Mouse (Mus musculus) cortical plate, adult 2 months (tissue): ENCODE data around the gene Pfkfb2.

ENCODE experiments used
- CTCF ChIP-seq: fragments of 200-500 bp; IDR thresholded peaks from 2 replicates; pipeline ENCODE4 v1.5.1; 2011; ENCODE audit warnings: mild to moderate bottlenecking, control low read depth, low read length; ENCODE audit not compliant: insufficient read depth; ENCODE audit errors: extremely low read depth
- POLR2A ChIP-seq: fragments of 200-500 bp; IDR thresholded peaks from 2 replicates; pipeline ENCODE4 v1.6.1; 2011; ENCODE audit warnings: mild to moderate bottlenecking, low read length, control low read depth; ENCODE audit not compliant: insufficient read depth; ENCODE audit errors: extremely low read depth

GRCm38 (mm10) chr1:130724206-130724605 lies 4.8 kb downstream of the Pfkfb2 start:
- no peak for TF ChIP-seq POLR2A
- no peak for TF ChIP-seq CTCF
